Mouse (Mus musculus): ENCODE data around the gene Gpkow. TPM values are rescaled to one million over a fixed set of nuclear protein-coding genes. Genes with fewer than 3 reads are reported as not detected.
"Not testable (repeated sequence)": the region's sequence is repeated elsewhere in the genome, so short reads cannot be mapped to it uniquely, and the experiment has no call there.

Gene Gpkow
- polyA plus RNA-seq, 1 experiment from 2014 or later, result 48.2 TPM

GRCm38 (mm10) chrX:7714135-7714899, 17.4 kb downstream of the Gpkow start, which contains the start of gene Wdr45:
TSS of gene Wdr45 (plus strand) at chrX:7714333.
- H3K9me3 ChIP-seq (replicated peaks); H3K27me3 ChIP-seq (ENCODE audit: low read depth, poor library complexity, severe bottlenecking); H3K4me1 ChIP-seq; H3K36me3 ChIP-seq: not testable (repeated sequence)
- DNase-seq (ENCODE audit: low spot score), result peak; percentile 82
- H3K4me3 ChIP-seq, result peak within 1 kb of the TSS; percentile 48
- WGBS, result 17% methylated on average over 45 of the region's 60 CpGs
- peak within 1 kb of the TSS; percentile 74 for H3K27ac ChIP-seq

DNA sequence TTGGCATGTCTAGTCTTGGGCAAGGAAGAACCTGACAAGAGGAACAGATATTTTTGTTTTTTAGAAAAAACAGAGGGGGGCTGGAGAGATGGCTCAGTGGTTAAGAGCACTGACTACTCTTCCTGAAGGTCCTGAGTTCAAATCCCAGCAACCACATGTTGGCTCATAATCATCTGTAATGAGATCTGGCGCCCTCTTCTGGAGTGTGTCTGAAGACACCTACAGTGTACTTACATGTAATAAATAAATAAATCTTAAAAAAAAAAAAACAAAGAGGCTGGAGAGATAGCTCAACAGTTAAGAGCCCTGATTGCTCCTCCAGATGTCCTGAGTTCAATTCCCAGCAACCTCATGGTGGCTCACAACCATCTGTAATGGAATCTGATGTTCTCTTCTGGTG, 19.1 kb downstream of the Gpkow start:
- not testable (repeated sequence) for H3K36me3 ChIP-seq; H3K9me3 ChIP-seq (replicated peaks); H3K4me1 ChIP-seq; DNase-seq (ENCODE audit: low spot score); H3K4me3 ChIP-seq; H3K27me3 ChIP-seq (ENCODE audit: low read depth, poor library complexity, severe bottlenecking); H3K27ac ChIP-seq
- 31% methylated on average over 1 of the region's 1 CpGs for WGBS

- H3K27ac ChIP-seq, result peak within 1 kb of the TSS; percentile 91
- H3K4me3 ChIP-seq, result peak within 1 kb of the TSS; percentile 65
- H3K27me3 ChIP-seq (ENCODE audit: low read depth, poor library complexity, severe bottlenecking), result no peaks in the 10 kb centered on the region
- H3K4me1 ChIP-seq, result peaks cover 4% of the 10 kb centered on the region; the same call in 1 of the 2 replicates
- 18% methylated on average over 22 of the region's 22 CpGs for WGBS
- DNase-seq (ENCODE audit: low spot score), result peak; percentile 70
- no peaks in the 10 kb centered on the region for H3K9me3 ChIP-seq (replicated peaks)
- H3K36me3 ChIP-seq, result peaks cover 26% of the 10 kb centered on the region
Measured at GRCm38 (mm10) chrX:7721514-7722281, 24.8 kb downstream of the Gpkow start, which contains the start of gene Gm45208. TSS of gene Gm45208 (plus strand) at chrX:7722245.

DNA sequence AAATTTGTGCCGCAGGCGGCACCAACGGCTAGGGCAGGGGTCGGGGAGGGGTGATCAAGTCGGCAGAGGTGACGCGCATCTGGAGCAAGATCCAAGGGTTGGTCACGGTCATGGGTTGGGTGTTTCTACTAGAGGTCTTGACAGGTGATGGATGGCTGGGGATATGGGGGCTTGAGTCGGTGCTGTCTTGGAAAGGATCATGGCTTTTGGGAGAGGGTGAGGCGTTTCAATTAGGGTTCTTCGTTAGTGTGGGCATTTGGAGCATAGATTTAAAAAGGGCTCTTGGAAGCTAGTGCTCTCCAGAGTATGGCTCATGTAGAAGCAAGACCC, 25.3 kb downstream of the Gpkow start:
- 12% methylated on average over 11 of the region's 11 CpGs for WGBS
- peak overlapping the region; percentile 65 for H3K4me3 ChIP-seq
- H3K27me3 ChIP-seq (ENCODE audit: low read depth, poor library complexity, severe bottlenecking), result no peaks in the 10 kb centered on the region
- peaks cover 31% of the 10 kb centered on the region for H3K36me3 ChIP-seq
- peaks cover 4% of the 10 kb centered on the region; the same call in 1 of the 2 replicates for H3K4me1 ChIP-seq
- DNase-seq (ENCODE audit: low spot score), result no peak
- H3K27ac ChIP-seq, result peak overlapping the region; percentile 91
- H3K9me3 ChIP-seq (replicated peaks), result no peaks in the 10 kb centered on the region

- 31% methylated on average over 4 of the region's 4 CpGs for WGBS
- no peak overlapping the region for H3K27ac ChIP-seq
Measured at GRCm38 (mm10) chrX:7722691-7723090, 25.8 kb downstream of the Gpkow start.

GRCm38 (mm10) chrX:7724135-7724534, 27.2 kb downstream of the Gpkow start:
- Histone ChIP-seq H3K36me3 (peaks cover 36% of the 10 kb centered on the region), H3K9me3 (replicated peaks) (no peaks in the 10 kb centered on the region), H3K4me1 (peaks cover 6% of the 10 kb centered on the region; the same call in 1 of the 2 replicates), H3K27ac (no peak overlapping the region), H3K27me3 (ENCODE audit: low read depth, poor library complexity, severe bottlenecking) (no peaks in the 10 kb centered on the region), H3K4me3 (no peak overlapping the region)
- WGBS, result 94% methylated on average over 7 of the region's 7 CpGs
- no peak for DNase-seq (ENCODE audit: low spot score)

More at GRCm38 (mm10) chrX:7722691-7723090, 25.8 kb downstream of the Gpkow start:
- Histone ChIP-seq H3K4me1 (peaks cover 4% of the 10 kb centered on the region; the same call in 1 of the 2 replicates), H3K9me3 (replicated peaks) (no peaks in the 10 kb centered on the region), H3K4me3 (peak overlapping the region; percentile 65), H3K27me3 (ENCODE audit: low read depth, poor library complexity, severe bottlenecking) (no peaks in the 10 kb centered on the region), H3K36me3 (peaks cover 36% of the 10 kb centered on the region)
- DNase-seq (ENCODE audit: low spot score), result no peak

DNA sequence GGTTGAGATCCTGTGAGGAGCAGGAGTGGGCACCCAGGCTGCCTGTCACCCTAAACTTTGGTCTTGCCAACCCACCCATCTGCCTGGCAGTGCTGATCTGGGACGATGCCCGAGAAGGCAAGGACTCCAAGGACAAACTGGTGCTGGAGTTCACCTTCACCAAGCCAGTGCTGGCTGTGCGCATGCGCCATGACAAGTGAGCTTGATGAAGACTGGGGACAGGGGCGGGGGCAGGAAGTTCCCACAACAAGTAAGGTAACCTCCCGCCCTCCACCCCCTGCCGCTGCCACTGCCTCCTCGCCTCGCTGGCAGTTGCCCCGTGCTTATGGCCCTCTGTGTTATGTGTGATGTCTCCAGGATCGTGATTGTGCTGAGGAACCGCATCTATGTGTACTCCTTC, 28.9 kb downstream of the Gpkow start:
- no peak for DNase-seq (ENCODE audit: low spot score)
- Histone ChIP-seq H3K4me1 (peaks cover 9% of the 10 kb centered on the region; the same call in 1 of the 2 replicates), H3K9me3 (replicated peaks) (no peaks in the 10 kb centered on the region), H3K36me3 (peaks cover 36% of the 10 kb centered on the region), H3K4me3 (no peak overlapping the region), H3K27me3 (ENCODE audit: low read depth, poor library complexity, severe bottlenecking) (no peaks in the 10 kb centered on the region), H3K27ac (no peak overlapping the region)
- 94% methylated on average over 12 of the region's 12 CpGs for WGBS

- H3K27me3 ChIP-seq (ENCODE audit: low read depth, poor library complexity, severe bottlenecking), result no peaks in the 10 kb centered on the region
- 0 out of 2 replicates have a peak overlapping the region, but pooled peaks have one; percentile 57 for H3K4me3 ChIP-seq
- no peak for DNase-seq (ENCODE audit: low spot score)
- 0 out of 2 replicates have a peak, but pooled peaks cover 2% of the 10 kb centered on the region for H3K9me3 ChIP-seq (replicated peaks)
- H3K4me1 ChIP-seq, result peaks cover 9% of the 10 kb centered on the region; the same call in 1 of the 2 replicates
- H3K36me3 ChIP-seq, result peaks cover 36% of the 10 kb centered on the region
- no peak overlapping the region for H3K27ac ChIP-seq
- WGBS, result 94% methylated on average over 13 of the region's 13 CpGs
Measured at GRCm38 (mm10) chrX:7727176-7727575, 30.2 kb downstream of the Gpkow start.

- Histone ChIP-seq H3K27me3 (ENCODE audit: low read depth, poor library complexity, severe bottlenecking) (no peaks in the 10 kb centered on the region), H3K27ac (peak within 1 kb of the TSS; percentile 82), H3K4me3 (peak within 1 kb of the TSS; percentile 57), H3K4me1 (0 out of 2 replicates have a peak, but pooled peaks cover 5% of the 10 kb centered on the region), H3K9me3 (replicated peaks) (0 out of 2 replicates have a peak, but pooled peaks cover 2% of the 10 kb centered on the region), H3K36me3 (peaks cover 39% of the 10 kb centered on the region)
- WGBS, result 14% methylated on average over 42 of the region's 42 CpGs
- DNase-seq (ENCODE audit: low spot score), result peak; percentile 73
Measured at GRCm38 (mm10) chrX:7728215-7728921, 31.4 kb downstream of the Gpkow start, which contains the start of gene Praf2. TSS of gene Praf2 (plus strand) at chrX:7728439.

- DNase-seq (ENCODE audit: low spot score), result no peak
- H3K27me3 ChIP-seq (ENCODE audit: low read depth, poor library complexity, severe bottlenecking), result no peaks in the 10 kb centered on the region
- H3K9me3 ChIP-seq (replicated peaks), result 0 out of 2 replicates have a peak, but pooled peaks cover 2% of the 10 kb centered on the region
- H3K36me3 ChIP-seq, result peaks cover 37% of the 10 kb centered on the region
- WGBS, result 30% methylated on average over 4 of the region's 4 CpGs
- 0 out of 2 replicates have a peak, but pooled peaks cover 5% of the 10 kb centered on the region for H3K4me1 ChIP-seq
- H3K27ac ChIP-seq, result peak overlapping the region; percentile 82
- peak overlapping the region; percentile 57 for H3K4me3 ChIP-seq
Measured at GRCm38 (mm10) chrX:7728922-7729265, 32.0 kb downstream of the Gpkow start.

- Histone ChIP-seq H3K36me3 (peaks cover 33% of the 10 kb centered on the region), H3K9me3 (replicated peaks) (peaks cover 2% of the 10 kb centered on the region; the same call in 1 of the 2 replicates), H3K27me3 (ENCODE audit: low read depth, poor library complexity, severe bottlenecking) (no peaks in the 10 kb centered on the region), H3K4me1 (0 out of 2 replicates have a peak, but pooled peaks cover 5% of the 10 kb centered on the region), H3K27ac (no peak overlapping the region), H3K4me3 (0 out of 2 replicates have a peak overlapping the region, but pooled peaks have one; percentile 2)
- peak; percentile 69 for DNase-seq (ENCODE audit: low spot score)
- 32% methylated on average over 25 of the region's 26 CpGs for WGBS
Measured at GRCm38 (mm10) chrX:7733571-7734156, 36.7 kb downstream of the Gpkow start.

Measured in limb, embryonic 10.5 days (tissue).